ENCODE assay signal across 10 mouse cellular contexts in the genomic region with DNA sequence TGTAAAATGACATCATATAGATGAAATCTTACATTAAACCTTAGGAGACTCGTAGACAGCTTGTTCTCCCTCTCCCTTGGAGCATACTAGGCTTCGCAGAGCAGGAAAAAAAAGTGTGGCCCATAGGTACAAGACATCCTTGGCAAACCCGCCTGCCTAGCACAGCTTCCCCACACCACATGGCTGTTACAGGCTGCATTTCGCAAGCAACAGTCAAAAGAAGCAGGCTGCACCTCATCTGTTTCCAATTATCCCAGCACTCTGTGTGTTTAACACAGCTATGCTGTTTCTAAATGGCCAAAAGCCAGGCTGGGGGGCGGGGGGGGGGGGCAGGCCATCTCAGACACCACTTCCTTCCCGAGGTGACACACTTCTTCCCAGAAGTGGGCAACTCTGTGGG. TPM values are rescaled to one million over a fixed set of nuclear protein-coding genes. Genes with fewer than 3 reads are reported as not detected.
A peak's percentile ranks its signal among the peaks of the same experiment; 100 is the strongest.
DNase-seq lines count a peak whose midpoint lies in the region; ATAC-seq and TF ChIP-seq lines count a peak whose summit lies in the region.
"Had no signal": no experiment of that assay in that cellular context is flagged by ENCODE, and none has a peak within 500 bp of the region (broad histone marks: within the 10 kb centered on the region; RNA-seq: fewer than 3 reads in every experiment).

No protein-coding gene starts in this region.

- no peaks in the 10 kb centered on the region for H3K36me3 ChIP-seq in hindbrain, embryonic 10.5 days
- H3K36me3 ChIP-seq in hindbrain, postnatal 0 days (ENCODE audit: insufficient read depth, low read length) = no peaks in the 10 kb centered on the region
- no peaks in the 10 kb centered on the region for H3K36me3 ChIP-seq in midbrain, embryonic 11.5 days (ENCODE audit: control insufficient read depth, insufficient read depth, low read length)

- no peak for ATAC-seq in hindbrain, postnatal 0 days
- no peak for ATAC-seq in midbrain, embryonic 11.5 days (ENCODE audit: low FRiP score)

- H3K4me3 ChIP-seq in hindbrain, embryonic 10.5 days = no peak overlapping the region
- no peak overlapping the region for H3K4me3 ChIP-seq in hindbrain, postnatal 0 days (ENCODE audit: low read length)
- H3K4me3 ChIP-seq in midbrain, embryonic 11.5 days (ENCODE audit: low read depth, low read length) = no peak overlapping the region

- TF ChIP-seq POLR2A in brain, embryonic 14.5 days (IDR thresholded peaks at IDR 0.05; ENCODE audit: borderline replicate concordance, extremely low read depth, insufficient read depth, insufficient read length, poor library complexity, severe bottlenecking) = no peak

- 52% methylated on average over 6 of the region's 6 CpGs for WGBS in hindbrain, embryonic 10.5 days
- WGBS in hindbrain, postnatal 0 days = 44% methylated on average over 6 of the region's 6 CpGs
- WGBS in midbrain, embryonic 11.5 days = 70% methylated on average over 6 of the region's 6 CpGs

- peak overlapping the region; percentile 50 for H3K27ac ChIP-seq in hindbrain, embryonic 10.5 days
- no peak overlapping the region for H3K27ac ChIP-seq in hindbrain, postnatal 0 days
- H3K27ac ChIP-seq in midbrain, embryonic 11.5 days (ENCODE audit: low read depth, low read length) = no peak overlapping the region

- peaks cover 26% of the 10 kb centered on the region for H3K4me1 ChIP-seq in hindbrain, embryonic 10.5 days (replicated peaks)
- peaks cover 6% of the 10 kb centered on the region for H3K4me1 ChIP-seq in hindbrain, postnatal 0 days (ENCODE audit: insufficient read depth, low read length)
- H3K4me1 ChIP-seq in midbrain, embryonic 11.5 days (ENCODE audit: control insufficient read depth, insufficient read depth, low read length) = peaks cover 12% of the 10 kb centered on the region

- H3K4me2 ChIP-seq in hindbrain, postnatal 0 days (ENCODE audit: low read depth, low read length) = no peak overlapping the region
- H3K4me2 ChIP-seq in midbrain, embryonic 11.5 days = no peak overlapping the region

- peak; percentile 50 for DNase-seq in hindbrain, embryonic 10.5 days (ENCODE audit: low spot score)
- no peak for DNase-seq in hindbrain, postnatal 0 days (ENCODE audit: low spot score)
- peak; percentile 82 for DNase-seq in 416B (ENCODE audit: low read depth)
- DNase-seq in brain, embryonic 14.5 days (ENCODE audit: low read depth) = peak; percentile 62
- peak; percentile 77 for DNase-seq in layer of hippocampus, adult 9-11 months
- no peak for DNase-seq in adrenal gland, postnatal 36 days
- DNase-seq in spleen, adult 18-20 months = no peak
- no peak for DNase-seq in midbrain, embryonic 11.5 days (ENCODE audit: low spot score, missing footprints)
- DNase-seq: kidney, adult 11 months; left cerebral cortex, postnatal 4 days had no signal

- TF ChIP-seq CTCF in hindbrain, postnatal 0 days (IDR thresholded peaks at IDR 0.05; ENCODE audit: low read depth) = no peak
- no peak for TF ChIP-seq CTCF in brain, embryonic 14.5 days (IDR thresholded peaks at IDR 0.05; ENCODE audit: borderline replicate concordance, extremely low read depth, insufficient read depth, insufficient read length)

- peaks cover 5% of the 10 kb centered on the region; the same call in 1 of the 2 replicates for H3K9me3 ChIP-seq in hindbrain, embryonic 10.5 days
- H3K9me3 ChIP-seq in hindbrain, postnatal 0 days (ENCODE audit: low read length) = no peaks in the 10 kb centered on the region
- H3K9me3 ChIP-seq in midbrain, embryonic 11.5 days (ENCODE audit: control insufficient read depth, low read length) = no peaks in the 10 kb centered on the region

- no peaks in the 10 kb centered on the region for H3K27me3 ChIP-seq in hindbrain, embryonic 10.5 days (ENCODE audit: insufficient read depth, poor library complexity, severe bottlenecking)
- no peaks in the 10 kb centered on the region for H3K27me3 ChIP-seq in hindbrain, postnatal 0 days (ENCODE audit: insufficient read depth, low read length)
- no peaks in the 10 kb centered on the region for H3K27me3 ChIP-seq in midbrain, embryonic 11.5 days (ENCODE audit: control insufficient read depth, insufficient read depth, low read length)

- no peak overlapping the region for H3K9ac ChIP-seq in hindbrain, postnatal 0 days (replicated peaks; ENCODE audit: low read length)
- no peak overlapping the region for H3K9ac ChIP-seq in midbrain, embryonic 11.5 days (ENCODE audit: low read length)

RNA-seq across cellular contexts. Expression of gene Foxk1, which starts 20.8 kb away (rescaled TPM):
- 5.2 and 5.5 TPM in 2 replicates for polyA plus RNA-seq in hindbrain, embryonic 10.5 days (2016; fragmentation: Nextera tagmentation; extraction: Ambion mirVana)
- 23.3 and 24.0 TPM in 2 replicates for total RNA-seq in hindbrain, postnatal 0 days (2014; rRNA removed)
- polyA plus RNA-seq in hindbrain, postnatal 0 days (2015; fragmentation: Nextera tagmentation; extraction: Ambion mirVana) = 4.6 and 6.0 TPM in 2 replicates
- polyA plus RNA-seq in brain, embryonic 14.5 days (2012; rRNA removed) = 12.5 and 22.1 TPM in 2 replicates
- 10 to 100 TPM; 21.3 to 22.3 TPM for total RNA-seq in adrenal gland, postnatal 36 days (2021)
- polyA plus RNA-seq in midbrain, embryonic 11.5 days (2014; fragmentation: Nextera tagmentation; extraction: Ambion mirVana) = 4.0 and 4.2 TPM in 2 replicates

Comparison
In these comparisons a context has a peak if more than half of its experiments do, and no peak if none do; other contexts are left out.
1. DNase-seq: peak in hindbrain, embryonic 10.5 days (single experiment), 416B (single experiment), brain, embryonic 14.5 days (single experiment) and layer of hippocampus, adult 9-11 months (single experiment); none in hindbrain, postnatal 0 days (single experiment), adrenal gland, postnatal 36 days (0 of 2), spleen, adult 18-20 months (0 of 2) and midbrain, embryonic 11.5 days (single experiment).